Mouse (Mus musculus): ENCODE measurements at regions not wholly inside any gene's neighbourhood (a gene's known extent, or its start where the extent isn't known, plus 50 kb on each side); places are given as distances from the start of the nearest gene placed in this dataset.

- no peak for DNase-seq
Observed at GRCm38 (mm10) chr6:100517662-100518061, 153.3 kb downstream of the Shq1 start.

DNA sequence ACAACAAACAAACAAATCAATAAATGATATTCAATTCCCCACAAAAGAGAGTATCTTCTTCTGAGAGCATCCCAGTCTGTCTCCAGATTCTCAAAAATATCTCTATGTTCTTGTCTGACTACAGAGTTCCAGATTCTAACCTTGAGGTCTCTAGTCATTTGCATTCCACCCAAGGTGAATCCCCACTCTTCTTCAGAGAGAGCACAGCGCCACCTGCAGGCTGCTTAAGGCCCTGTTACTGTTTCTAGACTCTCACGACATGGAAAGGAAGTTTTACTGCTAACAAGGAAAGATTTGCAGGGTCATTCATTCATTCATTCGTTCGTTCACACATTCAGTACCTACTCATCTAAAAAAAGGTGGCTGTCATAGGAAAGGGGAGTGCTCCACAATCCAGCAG, 158.3 kb downstream of the Shq1 start:
- peak; percentile 64 for DNase-seq

DNA sequence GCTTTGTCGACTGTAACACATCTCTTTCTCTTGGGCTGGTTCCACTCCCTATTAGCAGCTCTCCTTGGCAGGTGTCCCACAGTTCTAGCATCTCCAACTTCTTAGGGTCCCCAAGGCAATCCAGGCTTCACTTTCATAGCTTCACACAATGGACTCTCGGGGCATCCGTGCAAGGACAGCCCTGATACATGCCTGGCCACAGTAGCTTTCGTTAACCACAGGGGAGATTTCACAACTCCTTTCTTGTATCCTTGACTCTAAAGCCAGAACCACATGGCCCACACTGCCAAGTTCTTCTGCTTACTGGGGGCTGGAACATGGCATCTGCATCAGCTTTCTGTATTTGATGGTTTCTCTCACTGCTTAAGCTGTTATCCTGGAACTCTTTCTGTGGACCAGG, 160.3 kb downstream of the Shq1 start:
- peak; percentile 36 for DNase-seq

- DNase-seq: peak; percentile 43
Observed at GRCm38 (mm10) chr6:100505506-100506247, 165.3 kb downstream of the Shq1 start.

DNA sequence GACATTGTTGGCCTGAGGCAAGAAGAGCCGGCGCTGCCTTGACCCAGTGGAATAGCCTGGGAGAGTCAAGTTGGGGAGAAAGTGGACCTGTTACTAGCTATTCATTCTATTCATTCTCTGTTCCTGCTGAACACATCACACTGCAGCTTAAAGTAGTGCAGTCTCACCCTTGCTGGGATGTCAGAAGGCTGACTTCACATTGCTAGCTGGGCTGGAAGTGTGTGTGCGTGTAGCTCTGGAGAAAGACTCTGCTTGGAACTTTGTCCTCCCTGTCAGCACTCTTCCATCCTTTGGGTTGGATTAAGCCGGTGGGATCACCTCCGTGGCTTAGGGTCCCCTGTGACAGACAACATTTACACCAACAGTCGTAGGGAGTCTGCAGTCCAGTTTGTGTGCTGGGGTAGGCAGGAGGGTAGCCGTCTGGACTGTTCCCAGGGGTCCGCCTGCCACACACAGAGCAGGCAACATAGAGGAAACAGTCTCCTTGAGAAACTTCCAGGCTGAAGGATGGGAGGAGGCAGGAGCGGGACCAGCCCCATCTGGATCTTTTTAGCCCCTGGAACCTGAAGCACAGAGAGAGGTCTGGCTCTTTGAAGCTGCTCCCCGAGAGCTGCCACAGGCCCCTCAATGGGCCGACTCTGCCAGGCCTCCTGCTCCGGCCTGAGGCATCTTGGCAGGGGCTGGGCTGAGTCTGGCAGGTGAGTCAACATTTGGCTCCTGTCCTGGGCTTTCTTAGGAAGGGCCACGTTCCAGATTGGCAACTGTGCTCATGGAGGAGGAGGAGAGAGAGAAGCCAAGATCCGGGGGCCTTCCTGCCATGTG, 167.8 kb downstream of the Shq1 start:
- DNase-seq: peak; percentile 86

GRCm38 (mm10) chr6:100502139-100502538, 168.8 kb downstream of the Shq1 start:
- no peak for DNase-seq

- DNase-seq: peak; percentile 23
Observed at GRCm38 (mm10) chr6:100500741-100501140, 170.2 kb downstream of the Shq1 start.

- no peak for DNase-seq
Observed at GRCm38 (mm10) chr6:100500060-100500459, 170.9 kb downstream of the Shq1 start.

DNA sequence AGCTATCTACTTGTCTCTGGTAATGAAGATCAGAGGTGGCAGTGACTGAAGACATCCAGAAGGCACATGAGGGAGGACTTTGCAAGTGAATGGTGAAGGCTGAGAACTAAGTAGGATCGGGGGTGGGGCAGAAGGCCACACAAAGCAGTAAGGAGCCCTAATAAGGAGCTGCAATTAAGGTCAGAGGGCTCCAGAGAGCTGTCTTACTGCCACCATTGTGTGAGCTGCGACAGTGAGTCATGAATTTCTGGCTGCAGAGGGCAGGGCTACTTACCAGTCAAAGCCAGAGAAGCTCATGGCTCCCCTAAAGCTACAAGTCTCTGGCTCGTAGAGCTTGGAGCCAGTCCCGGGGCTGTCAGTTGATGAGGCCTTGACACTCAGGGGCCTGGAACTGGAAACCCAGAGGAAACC, 172.1 kb downstream of the Shq1 start:
- DNase-seq: peak; percentile 41

DNA sequence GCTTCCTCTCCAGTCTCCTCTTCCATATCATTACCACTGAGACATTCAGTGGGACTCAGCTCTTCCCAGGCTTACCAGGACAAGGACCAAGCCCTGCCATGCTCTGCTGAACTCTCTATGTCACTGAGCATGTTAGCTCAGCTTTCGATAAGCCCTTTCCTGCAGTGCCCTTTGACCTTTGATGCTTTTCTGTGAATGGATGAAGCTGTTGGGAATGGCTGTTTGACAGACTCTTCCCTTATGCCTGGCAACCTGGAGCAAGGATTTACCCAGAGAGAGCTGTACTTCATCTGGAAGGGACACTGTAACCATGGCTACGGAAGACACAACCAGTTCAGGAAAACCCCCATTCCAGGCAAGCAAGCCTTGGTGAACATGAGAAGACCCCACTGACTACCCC, 172.8 kb downstream of the Shq1 start:
- DNase-seq: no peak

DNA sequence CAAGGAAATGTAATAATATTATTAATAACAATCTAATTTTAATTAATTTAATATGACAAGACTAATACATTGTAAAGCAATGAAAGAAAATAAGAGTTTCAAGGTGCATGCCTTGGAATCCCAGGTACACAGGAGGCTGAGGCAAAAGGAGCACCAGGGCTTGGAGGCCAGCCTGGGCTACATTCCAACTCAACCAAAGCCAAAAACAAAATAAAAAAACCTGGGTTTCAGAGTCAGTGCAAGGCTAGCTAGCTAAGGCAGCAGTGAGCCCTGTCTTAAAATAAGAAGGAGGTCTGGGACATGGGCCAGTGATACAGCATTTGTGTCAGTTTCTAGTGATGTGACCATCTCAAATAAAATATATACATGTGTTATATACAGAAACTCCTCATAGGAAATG, 174.8 kb downstream of the Shq1 start:
- DNase-seq: no peak

- no peak for DNase-seq
Observed at GRCm38 (mm10) chr6:100495131-100495530, 175.8 kb downstream of the Shq1 start.

DNA sequence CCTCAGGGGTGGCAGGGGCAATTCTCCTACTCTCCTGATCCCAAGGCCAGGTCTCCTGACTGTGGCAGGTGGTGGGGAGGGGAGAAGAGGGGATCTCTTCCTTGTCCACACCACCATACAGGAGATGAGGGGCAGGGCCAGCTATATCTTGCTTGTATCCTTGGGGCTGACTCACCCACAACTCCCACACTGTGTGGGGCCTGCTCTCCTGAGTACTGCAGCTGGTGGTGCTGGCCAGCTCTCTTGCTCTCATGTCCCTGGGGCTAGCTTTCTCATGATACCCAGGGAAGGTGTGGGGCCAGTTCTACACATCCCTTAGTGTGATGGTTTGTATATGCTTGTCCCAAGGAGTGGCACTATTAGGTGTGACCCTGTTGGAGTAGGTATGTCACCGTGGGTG, 177.4 kb downstream of the Shq1 start:
- DNase-seq: no peak

DNA sequence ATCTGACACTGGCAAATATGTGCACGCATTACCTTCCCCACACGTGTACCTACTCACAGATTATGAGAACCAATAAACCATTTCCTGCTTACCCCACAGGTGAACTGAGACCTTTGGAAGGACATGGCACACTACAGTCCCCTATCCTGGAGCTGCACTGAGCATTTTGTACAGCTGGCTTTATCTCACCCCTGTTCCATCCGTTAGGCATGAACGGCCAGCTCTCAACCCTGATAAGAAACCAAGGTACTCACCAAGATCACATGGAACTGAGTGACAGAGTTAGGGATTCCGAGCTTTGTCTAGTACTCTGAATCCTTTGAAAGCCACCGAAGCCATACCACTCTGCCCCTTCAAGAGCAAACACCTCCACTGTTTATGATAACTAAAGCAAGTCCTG, 179.1 kb downstream of the Shq1 start:
- no peak for DNase-seq

- no peak for DNase-seq
Observed at GRCm38 (mm10) chr6:100490920-100491712, 179.8 kb downstream of the Shq1 start.

DNA sequence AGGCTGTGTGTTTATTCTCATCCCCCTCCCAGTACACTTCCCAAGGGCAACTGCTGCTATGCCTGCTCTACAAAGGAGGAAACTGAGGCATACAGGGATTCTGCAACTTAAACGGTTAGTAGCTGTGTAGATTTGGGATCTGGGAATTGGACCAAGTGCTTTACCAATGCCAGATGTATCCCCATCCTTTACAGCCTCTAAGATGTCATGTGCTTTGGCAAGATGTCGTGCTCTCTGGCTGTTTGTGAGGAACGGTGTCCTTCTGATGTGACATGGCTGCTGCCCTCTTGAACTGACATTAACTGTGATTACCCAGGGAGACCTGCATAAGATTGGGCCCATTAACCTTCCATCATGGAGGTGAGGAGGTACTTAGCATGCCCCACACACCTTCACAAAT, 187.1 kb downstream of the Shq1 start:
- DNase-seq: no peak

- DNase-seq: peak; percentile 63
Observed at GRCm38 (mm10) chr6:100483084-100483810, 187.7 kb downstream of the Shq1 start.

DNA sequence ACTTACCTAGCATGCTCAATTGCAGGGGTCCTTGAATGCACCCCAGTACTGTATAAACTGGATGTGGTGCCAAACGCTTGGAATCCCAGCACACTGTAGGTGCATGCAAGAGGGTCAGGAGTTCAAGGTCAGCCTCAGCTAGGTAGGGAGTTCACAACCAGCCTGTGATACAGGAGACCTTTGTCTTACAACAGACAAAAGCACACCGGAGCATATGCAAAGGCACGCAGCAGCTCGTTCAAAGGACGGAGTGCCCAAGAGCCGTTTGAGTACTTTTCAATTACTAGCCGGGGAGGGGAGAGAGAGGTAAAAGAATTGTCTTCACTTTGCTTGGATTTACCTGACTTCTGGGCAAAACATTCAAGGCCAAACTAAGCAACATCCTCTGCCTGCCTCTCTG, 188.4 kb downstream of the Shq1 start:
- DNase-seq: no peak

GRCm38 (mm10) chr6:100480525-100480924, 190.4 kb downstream of the Shq1 start:
- no peak for DNase-seq

DNA sequence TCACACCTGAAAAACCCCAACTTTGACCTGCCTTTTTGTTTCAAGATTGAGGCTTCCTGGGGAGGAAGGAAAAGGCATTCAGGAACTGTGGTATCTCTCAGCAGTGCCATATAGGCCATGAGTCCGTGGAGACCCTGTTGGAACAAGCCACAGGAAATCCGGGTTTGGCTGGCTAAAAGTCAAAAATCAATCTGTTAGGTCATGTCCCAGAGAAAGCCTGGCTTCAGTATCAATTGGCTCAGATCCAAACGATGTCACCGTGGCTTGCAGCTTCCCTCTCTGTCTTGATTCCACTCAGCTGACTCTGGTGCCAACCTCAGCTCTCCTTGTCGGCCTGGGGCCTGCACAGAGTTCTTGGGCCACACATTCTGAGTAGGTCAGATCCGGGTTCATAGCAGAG, 191.1 kb downstream of the Shq1 start:
- peak; percentile 53 for DNase-seq

GRCm38 (mm10) chr6:100479455-100479854, 191.5 kb downstream of the Shq1 start:
- no peak for DNase-seq
